Mouse (Mus musculus) liver, embryonic 14.5 days (tissue): Measurements from ENCODE around the gene Dmgdh.

ENCODE experiments used
- CTCF ChIP-seq: IDR thresholded peaks from 2 replicates; pipeline ENCODE4 v1.5.1; 2016; ENCODE audit warnings: antibody characterized with exemption, low read depth, control low read depth
- EP300 ChIP-seq: IDR thresholded peaks from 2 replicates; pipeline ENCODE4 v1.6.1; 2016; ENCODE audit warnings: antibody characterized with exemption, low read depth

DNA sequence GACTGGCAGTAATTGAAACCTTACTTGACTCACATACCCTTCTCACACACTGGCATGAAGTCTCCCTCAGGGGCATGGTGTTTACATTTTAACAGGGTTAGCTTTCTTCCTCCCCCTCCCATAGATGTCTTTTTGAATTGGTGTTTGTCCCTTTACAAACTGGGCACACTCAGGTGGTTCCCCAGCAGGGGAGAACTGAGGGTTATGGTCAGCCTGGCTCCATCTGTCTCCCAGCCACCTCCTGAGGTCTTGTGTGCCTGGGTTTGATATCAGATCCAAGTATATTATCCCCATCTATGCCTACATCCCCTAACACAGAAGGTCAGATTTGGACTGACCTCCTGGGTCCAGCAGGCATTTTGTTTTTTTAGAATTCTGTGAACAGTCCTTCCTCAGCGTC is 37.7 kb upstream of the Dmgdh start:
- TF ChIP-seq CTCF (no peak), EP300 (no peak)
